8 mouse cellular contexts compared by ENCODE assay signal in the genomic region with DNA sequence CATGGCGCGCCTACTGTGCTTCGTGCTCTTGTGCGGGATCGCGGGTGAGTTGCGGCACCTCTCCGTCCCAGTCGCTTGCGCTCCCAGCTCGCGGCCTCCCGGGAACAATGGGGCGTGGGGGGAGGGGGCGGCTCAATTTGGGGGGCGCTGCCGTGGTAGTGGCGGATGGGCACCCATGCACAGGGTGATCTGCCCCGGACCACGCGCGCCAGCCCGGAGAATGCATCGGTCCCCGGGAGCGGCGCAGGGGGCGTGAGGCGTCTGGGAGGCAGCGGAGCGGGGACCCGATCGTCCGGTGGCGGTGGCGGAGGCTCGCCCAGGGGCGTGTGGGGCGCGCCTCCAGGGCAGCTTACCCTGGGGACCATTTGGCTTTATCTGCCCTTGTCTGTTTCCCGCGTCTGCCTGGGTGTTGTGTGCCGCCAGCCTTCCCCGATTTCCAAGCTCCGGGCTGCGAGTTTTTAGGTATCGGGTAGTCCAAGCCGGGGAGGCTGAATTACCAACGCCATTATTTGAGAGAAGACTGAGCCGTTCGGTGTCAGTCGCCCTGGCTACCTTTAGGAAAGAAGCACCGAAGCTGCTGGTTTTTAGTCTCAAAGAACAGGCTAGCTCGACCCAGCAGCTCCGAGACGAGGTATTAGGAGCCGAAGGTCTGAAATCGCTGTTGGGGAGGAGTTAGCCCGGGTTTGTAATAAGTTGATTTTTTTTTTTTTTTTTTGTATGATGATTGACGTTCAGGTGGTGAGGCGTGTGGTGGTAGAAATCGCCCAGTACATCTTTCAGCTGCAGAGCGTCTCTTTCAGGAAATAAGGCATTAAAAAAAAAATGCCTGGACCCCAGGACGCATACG. TPM values are rescaled to one million over a fixed set of nuclear protein-coding genes. Genes with fewer than 3 reads are reported as not detected.
DNase-seq lines count a peak whose midpoint lies in the region; ATAC-seq and TF ChIP-seq lines count a peak whose summit lies in the region.

No protein-coding gene starts in this region.

- no peaks in the 10 kb centered on the region for H3K27me3 ChIP-seq in ES-Bruce4 (ENCODE audit: control insufficient read depth, insufficient read depth, low read length, poor library complexity, severe bottlenecking)
- H3K27me3 ChIP-seq in midbrain, embryonic 11.5 days (ENCODE audit: control insufficient read depth, insufficient read depth, low read length), result no peaks in the 10 kb centered on the region

- H3K4me1 ChIP-seq in ES-Bruce4 (ENCODE audit: control insufficient read depth, insufficient read depth, low read length), result peaks cover 1% of the 10 kb centered on the region
- H3K4me1 ChIP-seq in cortical plate, adult 2 months (ENCODE audit: control insufficient read depth, insufficient read depth, low read length), result peaks cover 3% of the 10 kb centered on the region
- H3K4me1 ChIP-seq in midbrain, embryonic 11.5 days (ENCODE audit: control insufficient read depth, insufficient read depth, low read length), result peaks cover 10% of the 10 kb centered on the region

- H3K9me3 ChIP-seq in ES-Bruce4 (replicated peaks; ENCODE audit: control insufficient read depth, insufficient read depth, low read length, poor library complexity, severe bottlenecking), result no peaks in the 10 kb centered on the region
- H3K9me3 ChIP-seq in midbrain, embryonic 11.5 days (ENCODE audit: control insufficient read depth, low read length), result no peaks in the 10 kb centered on the region

- TF ChIP-seq POLR2A in ES-Bruce4 (IDR thresholded peaks at IDR 0.05; ENCODE audit: insufficient read depth, low read length), result no peak
- TF ChIP-seq POLR2A in cortical plate, adult 2 months (IDR thresholded peaks at IDR 0.05; ENCODE audit: extremely low read depth, insufficient read depth, low read length), result no peak

- peak; percentile 72 for ATAC-seq in midbrain, embryonic 11.5 days (ENCODE audit: low FRiP score)

- TF ChIP-seq EP300 in ES-Bruce4 (IDR thresholded peaks at IDR 0.05; ENCODE audit: insufficient read depth, low read depth, low read length), result no peak

- intact Hi-C loops in gastrocnemius, adult 2 months (cut with DNase I), result loop anchor here (5.0 kb wide), 1 partner anchor 40 kb away; no protein-coding TSS in a partner anchor
- intact Hi-C loops in heart, postnatal 10 days (cut with DNase I), result loop anchor here (5.0 kb wide), 1 partner anchor 35 kb away; no protein-coding TSS in a partner anchor

- peak overlapping the region; percentile 87 for H3K4me3 ChIP-seq in gastrocnemius, adult 2 months
- H3K4me3 ChIP-seq in ES-Bruce4 (ENCODE audit: low read depth, low read length), result peak overlapping the region; percentile 90
- peak overlapping the region; percentile 81 for H3K4me3 ChIP-seq in cortical plate, adult 2 months (ENCODE audit: insufficient read depth, low read length)
- peak overlapping the region; percentile 89 for H3K4me3 ChIP-seq in midbrain, embryonic 11.5 days (ENCODE audit: low read depth, low read length)

- WGBS in midbrain, embryonic 11.5 days, result under 1% methylated on average over 63 of the region's 65 CpGs

- peak overlapping the region; percentile 83 for H3K9ac ChIP-seq in ES-Bruce4 (ENCODE audit: low read depth, poor library complexity, severe bottlenecking)
- peak overlapping the region; percentile 90 for H3K9ac ChIP-seq in midbrain, embryonic 11.5 days (ENCODE audit: low read length)

- H3K36me3 ChIP-seq in ES-Bruce4 (ENCODE audit: control insufficient read depth, insufficient read depth, low read length, poor library complexity, severe bottlenecking), result no peaks in the 10 kb centered on the region
- no peaks in the 10 kb centered on the region for H3K36me3 ChIP-seq in midbrain, embryonic 11.5 days (ENCODE audit: control insufficient read depth, insufficient read depth, low read length)

- DNase-seq in gastrocnemius, adult 2 months, result peak; percentile 41
- no peak for DNase-seq in gastrocnemius, postnatal 25 days
- DNase-seq in heart, postnatal 10 days, result peak; percentile 37 to 49
- peak; percentile 46 to 67 for DNase-seq in kidney, postnatal 4 days
- DNase-seq in midbrain, embryonic 11.5 days (ENCODE audit: low spot score, missing footprints), result peak; percentile 96
- peak; percentile 15 to 27 for DNase-seq in urinary bladder, postnatal 36 days (ENCODE audit: low spot score in 2 of 2)

- peak overlapping the region; percentile 46 for H3K27ac ChIP-seq in gastrocnemius, adult 2 months
- H3K27ac ChIP-seq in ES-Bruce4 (ENCODE audit: insufficient read depth, low read length), result no peak overlapping the region
- 0 out of 2 replicates have a peak overlapping the region, but pooled peaks have one; percentile 11 for H3K27ac ChIP-seq in cortical plate, adult 2 months (ENCODE audit: insufficient read depth, low read length)
- peak overlapping the region; percentile 80 for H3K27ac ChIP-seq in midbrain, embryonic 11.5 days (ENCODE audit: low read depth, low read length)

- peak overlapping the region; percentile 72 for H3K4me2 ChIP-seq in midbrain, embryonic 11.5 days

- TF ChIP-seq CTCF in gastrocnemius, adult 2 months (IDR thresholded peaks at IDR 0.05), result no peak
- no peak for TF ChIP-seq CTCF in ES-Bruce4 (IDR thresholded peaks at IDR 0.05; ENCODE audit: low read depth, low read length)
- TF ChIP-seq CTCF in cortical plate, adult 2 months (IDR thresholded peaks at IDR 0.05; ENCODE audit: extremely low read depth, insufficient read depth, low read length), result no peak

RNA-seq across cellular contexts. Expression of gene Cxadr, which starts 0.8 kb away (rescaled TPM):
- under 1 TPM; 0.25 to 0.66 TPM for total RNA-seq in gastrocnemius, adult 2 months (2021)
- total RNA-seq in gastrocnemius, postnatal 25 days (2021), result 1 to 10 TPM in 1 of 2 experiments, under 1 TPM in 1; 0.56 to 1.1 TPM
- polyA plus RNA-seq in ES-Bruce4 (2011; ENCODE audit: insufficient read depth, insufficient read length, low read depth, missing spikeins), result 24.4 and 26.1 TPM in 2 replicates
- 23.1 and 24.3 TPM in 2 replicates for polyA plus RNA-seq in cortical plate, adult 2 months (2012; rRNA removed)
- 10 to 100 TPM; 41.4 to 48.1 TPM for total RNA-seq in heart, postnatal 10 days (2021)
- polyA plus RNA-seq in midbrain, embryonic 11.5 days (2014; fragmentation: Nextera tagmentation; extraction: Ambion mirVana), result 69.0 and 76.4 TPM in 2 replicates

Comparison
In these comparisons a context has a peak if more than half of its experiments do, and no peak if none do; other contexts are left out.
1. RNA of gene Cxadr, which starts 0.8 kb away (total RNA-seq): 41.4 to 48.1 TPM in heart, postnatal 10 days; 0.56 to 1.1 TPM in gastrocnemius, postnatal 25 days and 0.25 to 0.66 TPM in gastrocnemius, adult 2 months; every median in the first group is over 10 times any median in the second.
2. Peak in every context shown above with its lines, with median percentiles within 50 percentile points of each other: H3K4me3 ChIP-seq.